Mouse (Mus musculus) testis, adult 2 months (tissue): ENCODE measurements around the gene Snrnp27.

Experiments
- CTCF ChIP-seq: fragments of 200-500 bp; IDR thresholded peaks from 2 replicates; pipeline ENCODE4 v1.5.1; 2012; ENCODE audit warnings: low read depth, mild to moderate bottlenecking, inconsistent platforms, low read length, moderate library complexity; ENCODE audit not compliant: control insufficient read depth, insufficient read depth, insufficient replicate concordance
- POLR2A ChIP-seq: fragments of 200-500 bp; IDR thresholded peaks from 2 replicates; pipeline ENCODE4 v1.6.1; 2012; ENCODE audit warnings: low read depth, mild to moderate bottlenecking, inconsistent platforms, low read length, moderate library complexity; ENCODE audit not compliant: control insufficient read depth

DNA sequence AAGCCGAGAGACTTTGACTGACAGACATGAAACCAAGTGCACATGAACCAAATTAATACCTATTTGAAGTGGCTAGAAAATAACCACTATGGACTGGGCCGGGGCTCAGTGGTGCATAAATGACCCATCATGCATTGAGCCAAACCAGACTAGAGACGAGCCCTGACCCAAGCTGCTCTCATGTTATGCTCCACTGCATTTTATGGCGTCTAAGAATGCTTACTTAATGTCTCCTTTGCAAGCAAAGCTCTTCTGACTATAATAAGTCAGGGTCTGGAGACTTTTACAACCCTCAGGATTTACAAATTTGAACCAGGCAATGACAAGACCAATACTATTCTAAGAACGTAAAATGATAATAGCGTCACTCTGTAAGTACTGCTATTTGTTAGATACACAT is 6.0 kb downstream of the Snrnp27 start:
- no peak for TF ChIP-seq CTCF
- no peak for TF ChIP-seq POLR2A
